Mouse (Mus musculus): ENCODE results near the gene Olfr640.

DNA sequence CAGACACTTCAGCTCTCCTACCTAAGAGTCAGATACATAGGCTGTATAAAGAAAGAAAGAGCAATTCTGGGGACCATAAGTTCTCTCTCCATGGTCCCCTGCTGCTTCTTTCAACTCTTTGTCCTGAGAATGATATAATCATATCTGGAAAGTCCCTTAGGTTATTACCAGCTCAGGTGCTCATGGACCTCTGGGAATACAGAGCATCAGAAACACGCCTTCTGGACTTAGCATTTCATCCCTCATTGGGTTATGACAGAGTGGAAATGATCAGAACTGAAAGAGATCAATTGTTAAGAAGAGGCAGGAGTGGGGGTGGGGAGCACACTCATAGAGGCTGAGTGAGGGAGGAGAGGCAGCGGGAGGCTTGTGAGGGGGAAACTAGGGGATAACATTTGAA is 46.4 kb upstream of the Olfr640 start, which contains the start of gene Olfr644:
- TF ChIP-seq MAZ (IDR thresholded peaks at IDR 0.05; ENCODE audit: low read depth, low read length) (no peak), CTCF (IDR thresholded peaks at IDR 0.05 in 2 of 3, conservative IDR thresholded peaks at IDR 0.05 in 1 of 3; ENCODE audit: control insufficient read depth in 1 of 3, insufficient read depth in 1 of 3, low read depth in 2 of 3, low read length in 3 of 3, poor library complexity in 1 of 3, severe bottlenecking in 1 of 3) (no peak), NELFE (IDR thresholded peaks at IDR 0.05; ENCODE audit: low read depth, low read length) (no peak)
